Mouse (Mus musculus) heart, adult 2 months (tissue): ENCODE measurements around the gene Ptger3. TPM values are rescaled to one million over a fixed set of nuclear protein-coding genes. Genes with fewer than 3 reads are reported as not detected.
A peak's percentile ranks its signal among the peaks of the same experiment; 100 is the strongest.

Source experiments
- DNase-seq, 2 experiments: peaks; one replicate each; pipeline ENCODE4 v3.0.0; 2021
- H3K27ac ChIP-seq: fragments of 200-600 bp; 2 replicates; pipeline ENCODE4 v1.8.1; 2022
- H3K27me3 ChIP-seq: fragments of 200-500 bp; 2 replicates; pipeline ENCODE4 v1.6.1; 2012; ENCODE audit warnings: mild to moderate bottlenecking, low read length, inconsistent platforms, mixed read lengths; ENCODE audit not compliant: control insufficient read depth, insufficient read depth
- H3K36me3 ChIP-seq: fragments of 200-500 bp; 2 replicates; pipeline ENCODE4 v1.6.1; 2012; ENCODE audit warnings: low read length, inconsistent platforms; ENCODE audit not compliant: control insufficient read depth, insufficient read depth
- H3K4me1 ChIP-seq: fragments of 200-500 bp; 2 replicates; pipeline ENCODE4 v1.6.1; 2011; ENCODE audit warnings: low read length; ENCODE audit not compliant: control insufficient read depth, insufficient read depth
- H3K4me3 ChIP-seq: fragments of 200-600 bp; 2 replicates; pipeline ENCODE4 v1.8.1; 2022
- H3K79me2 ChIP-seq: fragments of 200-500 bp; replicated peaks from 2 replicates; pipeline ENCODE4 v1.6.1; 2012; ENCODE audit warnings: mild to moderate bottlenecking, inconsistent platforms, low read length, moderate library complexity, mixed read lengths; ENCODE audit not compliant: control insufficient read depth, insufficient read depth
- H3K9ac ChIP-seq: fragments of 200-500 bp; 2 replicates; pipeline ENCODE4 v1.6.1; 2012; ENCODE audit warnings: low read depth, mild to moderate bottlenecking, control low read depth, inconsistent platforms, low read length, mixed read lengths
- CTCF ChIP-seq: fragments of 200-600 bp; IDR thresholded peaks from 2 replicates; pipeline ENCODE4 v1.8.1; 2022; ENCODE audit warnings: antibody characterized with exemption, mild to moderate bottlenecking, moderate library complexity
- EP300 ChIP-seq: fragments of 200-500 bp; IDR thresholded peaks from 2 replicates; pipeline ENCODE4 v1.6.1; 2011; ENCODE audit warnings: low read depth, low read length, control low read depth; ENCODE audit not compliant: insufficient read depth
- POLR2A ChIP-seq: fragments of 200-500 bp; IDR thresholded peaks from 2 replicates; pipeline ENCODE4 v1.6.1; 2011; ENCODE audit warnings: mild to moderate bottlenecking, low read depth, low read length, control low read depth; ENCODE audit not compliant: insufficient read depth
- WGBS: fragments of 180-500 bp; shearing (Covaris S2); methylation state at CpG from one replicate; pipeline ENCODE4 v1.1.7; 2018; 5-methylcytosine and 5-hydroxymethylcytosine counted together
- intact Hi-C: fragments of 180-260 bp; cut with DNase I; formaldehyde crosslinking; loops from one replicate; pipeline ENCODE4 v1.15.1; 2025
- long read RNA-seq: library from polyadenylated mRNA; stranded (forward); transcript quantifications from one replicate; pipeline ENCODE4 v2.0.0, GENCODE M21; 2021
- polyA plus RNA-seq: library from polyadenylated mRNA; depleted of rRNA; stranded (reverse); fragments of >200 nt; gene quantifications from 2 replicates; pipeline ENCODE4 v1.2.3, GENCODE M21; 2012; rRNA removed
- total RNA-seq, 2 experiments: library from RNA; stranded (reverse); gene quantifications; 2 replicates each; pipeline ENCODE4 v1.2.3; 2021

Ptger3 gene
- total RNA-seq (under 1 TPM; 0.18 to 0.48 TPM), polyA plus RNA-seq (1.1 and 1.9 TPM in 2 replicates)
- long read RNA-seq, partial matches to known transcripts = 0 of 1 reads
- long read RNA-seq, other reads (novel, unspliced or antisense) = 0 of 1 reads

DNA sequence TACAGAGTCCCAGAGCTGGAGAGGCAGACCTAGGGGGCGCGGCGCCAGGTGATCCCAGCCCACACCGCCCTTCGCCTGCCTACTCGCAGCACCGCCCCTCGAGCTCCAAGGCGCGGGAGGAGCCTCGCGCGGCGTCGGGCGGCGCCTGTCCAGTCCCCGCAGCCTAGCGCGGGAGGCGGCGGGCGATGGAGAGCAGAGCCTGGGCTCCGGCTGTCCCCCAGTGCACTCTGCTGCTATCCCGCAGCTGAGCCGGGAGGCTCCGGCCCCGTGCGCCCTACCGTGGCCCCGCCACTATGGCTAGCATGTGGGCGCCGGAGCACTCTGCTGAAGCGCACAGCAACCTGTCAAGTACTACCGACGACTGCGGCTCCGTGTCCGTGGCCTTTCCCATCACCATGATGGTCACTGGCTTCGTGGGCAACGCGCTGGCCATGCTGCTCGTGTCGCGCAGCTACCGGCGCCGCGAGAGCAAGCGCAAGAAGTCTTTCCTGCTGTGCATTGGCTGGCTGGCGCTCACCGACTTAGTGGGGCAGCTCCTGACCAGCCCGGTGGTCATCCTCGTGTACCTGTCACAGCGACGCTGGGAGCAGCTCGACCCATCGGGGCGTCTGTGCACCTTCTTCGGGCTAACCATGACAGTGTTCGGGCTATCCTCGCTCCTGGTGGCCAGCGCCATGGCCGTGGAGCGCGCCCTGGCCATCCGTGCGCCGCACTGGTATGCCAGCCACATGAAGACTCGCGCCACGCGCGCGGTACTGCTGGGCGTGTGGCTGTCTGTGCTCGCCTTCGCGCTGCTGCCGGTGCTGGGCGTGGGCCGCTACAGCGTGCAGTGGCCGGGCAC lies at the start of gene Ptger3:
Gene Ptger3 (plus strand): TSS at position 168 of the 841 bp plus-strand sequence.
- intact Hi-C loops = loop anchor here (10.0 kb wide), 1 partner anchor 508 kb away; no protein-coding TSS in a partner anchor
- Histone ChIP-seq H3K27ac (no peak within 1 kb of the TSS), H3K9ac (no peak within 1 kb of the TSS), H3K36me3 (no peaks in the 10 kb centered on the region), H3K79me2 (no peaks in the 10 kb centered on the region), H3K27me3 (peaks cover 10% of the 10 kb centered on the region), H3K4me3 (peak within 1 kb of the TSS; percentile 8; the same call in 1 of the 2 replicates), H3K4me1 (no peaks in the 10 kb centered on the region)
- DNase-seq = peak; percentile 18 to 21
- TF ChIP-seq POLR2A (no peak), CTCF (no peak), EP300 (no peak)
- WGBS = 2% methylated on average over 84 of the region's 84 CpGs

GRCm38 (mm10) chr3:157517992-157518391 lies 48.7 kb upstream of the Ptger3 start:
- H3K4me1 ChIP-seq = no peaks in the 10 kb centered on the region; the same call in 1 of the 2 replicates
- H3K79me2 ChIP-seq = no peaks in the 10 kb centered on the region
- 12% methylated on average over 2 of the region's 2 CpGs for WGBS
- intact Hi-C loops = no loop called here
- no peak overlapping the region for H3K4me3 ChIP-seq
- no peak for DNase-seq
- H3K9ac ChIP-seq = no peak overlapping the region
- H3K36me3 ChIP-seq = no peaks in the 10 kb centered on the region
- H3K27me3 ChIP-seq = peaks cover 2% of the 10 kb centered on the region; the same call in 1 of the 2 replicates
- no peak for TF ChIP-seq CTCF
- no peak for TF ChIP-seq POLR2A
- TF ChIP-seq EP300 = no peak
- H3K27ac ChIP-seq = no peak overlapping the region

GRCm38 (mm10) chr3:157520433-157520832 lies 46.3 kb upstream of the Ptger3 start:
- Histone ChIP-seq H3K4me3 (no peak overlapping the region), H3K27me3 (peaks cover 2% of the 10 kb centered on the region; the same call in 1 of the 2 replicates), H3K36me3 (no peaks in the 10 kb centered on the region), H3K9ac (no peak overlapping the region), H3K4me1 (no peaks in the 10 kb centered on the region; the same call in 1 of the 2 replicates), H3K27ac (no peak overlapping the region), H3K79me2 (no peaks in the 10 kb centered on the region)
- 3% methylated on average over 1 of the region's 1 CpGs for WGBS
- TF ChIP-seq CTCF (peak; percentile 64), POLR2A (no peak)
- intact Hi-C loops = no loop called here
- peak; percentile 5 to 28 for DNase-seq

DNA sequence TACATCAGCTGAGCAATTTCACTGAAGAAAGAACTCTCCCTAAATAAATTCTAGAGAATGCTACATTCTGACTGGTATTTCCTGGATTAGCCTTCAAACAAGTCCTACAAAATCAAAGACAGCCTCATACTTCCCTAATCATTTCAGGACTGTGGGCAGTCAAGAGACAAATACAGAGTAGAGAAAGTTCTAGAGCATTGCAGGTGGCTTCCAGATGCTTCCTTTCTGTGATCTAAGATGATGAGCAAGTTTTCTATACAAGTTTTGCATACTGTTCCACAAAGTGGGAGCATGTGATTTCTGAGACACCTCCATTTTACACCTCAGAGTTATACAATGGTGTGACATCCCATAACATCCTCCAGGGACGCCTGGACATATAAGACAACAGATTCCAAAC lies 42.9 kb upstream of the Ptger3 start:
- H3K27me3 ChIP-seq = peaks cover 3% of the 10 kb centered on the region; the same call in 1 of the 2 replicates
- H3K36me3 ChIP-seq = no peaks in the 10 kb centered on the region
- no peaks in the 10 kb centered on the region for H3K79me2 ChIP-seq
- intact Hi-C loops = no loop called here
- H3K27ac ChIP-seq = no peak overlapping the region
- no peak for DNase-seq
- 23% methylated on average over 1 of the region's 1 CpGs for WGBS
- TF ChIP-seq POLR2A = no peak
- TF ChIP-seq CTCF = no peak
- no peak for TF ChIP-seq EP300
- no peaks in the 10 kb centered on the region for H3K4me1 ChIP-seq
- H3K9ac ChIP-seq = no peak overlapping the region
- H3K4me3 ChIP-seq = no peak overlapping the region

DNA sequence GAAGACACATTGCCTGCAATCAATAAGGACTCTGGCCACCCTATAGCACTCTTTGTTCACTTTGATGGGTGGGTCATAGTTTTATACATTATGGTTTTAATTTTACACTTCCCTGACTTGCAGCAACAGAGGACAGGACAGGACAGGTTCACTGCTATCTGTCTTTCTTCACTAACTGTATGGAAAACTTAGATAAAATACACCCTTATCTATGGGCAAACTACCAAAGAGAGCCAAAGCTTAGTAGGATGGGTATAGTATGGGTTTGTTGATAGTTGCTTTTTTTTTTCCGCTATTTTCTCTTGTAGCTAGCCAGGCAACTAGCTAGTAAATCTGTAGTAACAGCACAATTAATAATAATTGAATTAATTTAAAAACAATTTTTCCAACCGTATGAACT lies 35.1 kb upstream of the Ptger3 start:
- peaks cover 9% of the 10 kb centered on the region for H3K36me3 ChIP-seq
- DNase-seq = no peak
- WGBS = 78% methylated on average over 2 of the region's 2 CpGs
- intact Hi-C loops = loop anchor here (5.0 to 10.0 kb wide), 2 partner anchors 416 to 493 kb away; partner anchors contain the start of gene Ankrd13c
- H3K4me3 ChIP-seq = no peak overlapping the region
- no peaks in the 10 kb centered on the region; the same call in 1 of the 2 replicates for H3K4me1 ChIP-seq
- H3K27me3 ChIP-seq = no peaks in the 10 kb centered on the region; the same call in 1 of the 2 replicates
- no peak overlapping the region for H3K9ac ChIP-seq
- TF ChIP-seq EP300 = no peak
- H3K27ac ChIP-seq = no peak overlapping the region
- H3K79me2 ChIP-seq = peaks cover 2% of the 10 kb centered on the region; the same call in 1 of the 2 replicates
